In genomic region chr7:48909342-48909671, GRCm38 (mm10) we compare ENCODE assay signal across 11 mouse cellular contexts. TPM values are rescaled to one million over a fixed set of nuclear protein-coding genes. Genes with fewer than 3 reads are reported as not detected.
DNase-seq lines count a peak whose midpoint lies in the region; ATAC-seq and TF ChIP-seq lines count a peak whose summit lies in the region.
"Had no signal": no experiment of that assay in that cellular context is flagged by ENCODE, and none has a peak within 500 bp of the region (broad histone marks: within the 10 kb centered on the region; RNA-seq: fewer than 3 reads in every experiment).

No protein-coding gene starts in this region.

- H3K9me3 ChIP-seq in heart, embryonic 16.5 days (replicated peaks; ENCODE audit: control insufficient read depth, low read length): no peaks in the 10 kb centered on the region
- no peaks in the 10 kb centered on the region for H3K9me3 ChIP-seq in heart, embryonic 11.5 days (replicated peaks; ENCODE audit: control insufficient read depth, low read length)
- H3K9me3 ChIP-seq in lung, postnatal 0 days (ENCODE audit: low read length): no peaks in the 10 kb centered on the region
- H3K9me3 ChIP-seq in megakaryocyte, embryonic 14.5 days: no peaks in the 10 kb centered on the region
- H3K9me3 ChIP-seq in midbrain, embryonic 11.5 days (ENCODE audit: control insufficient read depth, low read length): no peaks in the 10 kb centered on the region

- WGBS in heart, embryonic 16.5 days: 61% methylated on average over 4 of the region's 4 CpGs
- 60% methylated on average over 4 of the region's 4 CpGs for WGBS in heart, embryonic 11.5 days (ENCODE audit: insufficient replicate concordance)
- WGBS in lung, postnatal 0 days: 32% methylated on average over 4 of the region's 4 CpGs
- 66% methylated on average over 4 of the region's 4 CpGs for WGBS in midbrain, embryonic 11.5 days

- no peak for DNase-seq in lung, postnatal 0 days (ENCODE audit: low spot score)
- DNase-seq in lung, postnatal 10 days: no peak
- DNase-seq in gastrocnemius, adult 18-20 months (ENCODE audit: low spot score): no peak
- no peak for DNase-seq in midbrain, embryonic 11.5 days (ENCODE audit: low spot score, missing footprints)
- DNase-seq: gastrocnemius, postnatal 36 days; heart, postnatal 14 days had no signal

- no peak for ATAC-seq in heart, embryonic 16.5 days (replicated peaks; ENCODE audit: extremely low read depth, insufficient read depth, low FRiP score)
- ATAC-seq in heart, embryonic 11.5 days (replicated peaks; ENCODE audit: insufficient number of reproducible peaks, low FRiP score, low TSS enrichment): no peak
- peak; percentile 49; the same call in 1 of the 2 replicates for ATAC-seq in lung, postnatal 0 days
- ATAC-seq in common myeloid progenitor, adult 5-6 weeks (replicated peaks; ENCODE audit: low read depth, poor library complexity, severe bottlenecking): peak; percentile 5; the same call in 1 of the 2 replicates
- no peak for ATAC-seq in midbrain, embryonic 11.5 days (ENCODE audit: low FRiP score)

- no peak overlapping the region for H3K9ac ChIP-seq in heart, embryonic 16.5 days (ENCODE audit: low read length)
- no peak overlapping the region for H3K9ac ChIP-seq in heart, embryonic 11.5 days (ENCODE audit: low read depth, low read length)
- H3K9ac ChIP-seq in lung, postnatal 0 days (replicated peaks; ENCODE audit: low read depth): no peak overlapping the region
- no peak overlapping the region for H3K9ac ChIP-seq in midbrain, embryonic 11.5 days (ENCODE audit: low read length)

- TF ChIP-seq EP300 in lung, postnatal 0 days (IDR thresholded peaks at IDR 0.05): no peak

- no peak for TF ChIP-seq CTCF in lung, postnatal 0 days (IDR thresholded peaks at IDR 0.05)

- H3K27ac ChIP-seq in heart, embryonic 16.5 days (ENCODE audit: low read length): peak overlapping the region; percentile 38; the same call in 1 of the 2 replicates
- no peak overlapping the region for H3K27ac ChIP-seq in heart, embryonic 11.5 days (ENCODE audit: low read depth, low read length)
- H3K27ac ChIP-seq in lung, postnatal 0 days (ENCODE audit: low read length): no peak overlapping the region
- H3K27ac ChIP-seq in midbrain, embryonic 11.5 days (ENCODE audit: low read depth, low read length): no peak overlapping the region

- H3K27me3 ChIP-seq in heart, embryonic 16.5 days (ENCODE audit: control insufficient read depth, insufficient read depth, low read length): no peaks in the 10 kb centered on the region
- no peaks in the 10 kb centered on the region for H3K27me3 ChIP-seq in heart, embryonic 11.5 days (ENCODE audit: control insufficient read depth, insufficient read depth, low read length)
- no peaks in the 10 kb centered on the region for H3K27me3 ChIP-seq in lung, postnatal 0 days (replicated peaks; ENCODE audit: insufficient read depth, low read length)
- H3K27me3 ChIP-seq in megakaryocyte, embryonic 14.5 days (replicated peaks): peaks cover 2% of the 10 kb centered on the region
- no peaks in the 10 kb centered on the region for H3K27me3 ChIP-seq in midbrain, embryonic 11.5 days (ENCODE audit: control insufficient read depth, insufficient read depth, low read length)

- H3K4me3 ChIP-seq in heart, embryonic 16.5 days (ENCODE audit: low read length): no peak overlapping the region
- H3K4me3 ChIP-seq in heart, embryonic 11.5 days (ENCODE audit: low read depth, low read length): no peak overlapping the region
- no peak overlapping the region for H3K4me3 ChIP-seq in lung, postnatal 0 days (ENCODE audit: low read depth, low read length)
- peak overlapping the region; percentile 80 for H3K4me3 ChIP-seq in megakaryocyte, embryonic 14.5 days (replicated peaks)
- H3K4me3 ChIP-seq in midbrain, embryonic 11.5 days (ENCODE audit: low read depth, low read length): no peak overlapping the region
- H3K4me3 ChIP-seq: myocyte had no signal

- no peaks in the 10 kb centered on the region for H3K36me3 ChIP-seq in heart, embryonic 16.5 days (ENCODE audit: control insufficient read depth, insufficient read depth)
- H3K36me3 ChIP-seq in heart, embryonic 11.5 days (ENCODE audit: control insufficient read depth, insufficient read depth, low read length): no peaks in the 10 kb centered on the region
- H3K36me3 ChIP-seq in lung, postnatal 0 days (ENCODE audit: insufficient read depth, low read length): no peaks in the 10 kb centered on the region
- no peaks in the 10 kb centered on the region for H3K36me3 ChIP-seq in megakaryocyte, embryonic 14.5 days (replicated peaks; ENCODE audit: low read length)
- no peaks in the 10 kb centered on the region for H3K36me3 ChIP-seq in midbrain, embryonic 11.5 days (ENCODE audit: control insufficient read depth, insufficient read depth, low read length)

- peaks cover 4% of the 10 kb centered on the region; the same call in 1 of the 2 replicates for H3K4me1 ChIP-seq in heart, embryonic 16.5 days (ENCODE audit: control insufficient read depth, insufficient read depth, low read length)
- peaks cover 5% of the 10 kb centered on the region for H3K4me1 ChIP-seq in heart, embryonic 11.5 days (ENCODE audit: control insufficient read depth, insufficient read depth, low read length)
- 0 out of 2 replicates have a peak, but pooled peaks cover 4% of the 10 kb centered on the region for H3K4me1 ChIP-seq in lung, postnatal 0 days (ENCODE audit: insufficient read depth, low read depth, low read length)
- peaks cover 39% of the 10 kb centered on the region for H3K4me1 ChIP-seq in megakaryocyte, embryonic 14.5 days
- no peaks in the 10 kb centered on the region for H3K4me1 ChIP-seq in midbrain, embryonic 11.5 days (ENCODE audit: control insufficient read depth, insufficient read depth, low read length)

- H3K4me2 ChIP-seq in heart, embryonic 16.5 days (ENCODE audit: low read depth, low read length): no peak overlapping the region
- H3K4me2 ChIP-seq in heart, embryonic 11.5 days: no peak overlapping the region
- 0 out of 2 replicates have a peak overlapping the region, but pooled peaks have one; percentile 6 for H3K4me2 ChIP-seq in lung, postnatal 0 days (replicated peaks; ENCODE audit: low read depth, low read length)
- H3K4me2 ChIP-seq in midbrain, embryonic 11.5 days: no peak overlapping the region

RNA-seq across cellular contexts. Expression of gene Nav2, which starts 0.8 kb away (rescaled TPM):
- 33.9 and 34.2 TPM in 2 replicates for polyA plus RNA-seq in heart, embryonic 16.5 days (2015; fragmentation: Nextera tagmentation; extraction: Ambion mirVana)
- 22.4 and 32.2 TPM in 2 replicates for polyA plus RNA-seq in heart, embryonic 11.5 days (2014; fragmentation: Nextera tagmentation; extraction: Ambion mirVana)
- polyA plus RNA-seq in lung, postnatal 0 days (2015; fragmentation: Nextera tagmentation; extraction: Ambion mirVana): 22.4 and 25.8 TPM in 2 replicates
- 5.9 and 7.8 TPM in 2 replicates for total RNA-seq in common myeloid progenitor, adult 5-6 weeks (2017)
- polyA plus RNA-seq in megakaryocyte, embryonic 14.5 days (2012; ENCODE audit: insufficient read depth, low replicate concordance): 1.2 and 1.3 TPM in 2 replicates
- total RNA-seq in gastrocnemius, adult 18-20 months (2021): 10 to 100 TPM; 35.3 to 35.4 TPM
- polyA plus RNA-seq in midbrain, embryonic 11.5 days (2014; fragmentation: Nextera tagmentation; extraction: Ambion mirVana): 15.9 and 17.4 TPM in 2 replicates

RNA-seq across cellular contexts. Expression of gene E2f8, which starts 27.9 kb away (rescaled TPM):
- 15.9 and 17.7 TPM in 2 replicates for polyA plus RNA-seq in heart, embryonic 16.5 days (2015; fragmentation: Nextera tagmentation; extraction: Ambion mirVana)
- 20.7 and 22.7 TPM in 2 replicates for polyA plus RNA-seq in heart, embryonic 11.5 days (2014; fragmentation: Nextera tagmentation; extraction: Ambion mirVana)
- polyA plus RNA-seq in lung, postnatal 0 days (2015; fragmentation: Nextera tagmentation; extraction: Ambion mirVana): 0.93 and 1.5 TPM in 2 replicates
- 35.6 and 46.1 TPM in 2 replicates for total RNA-seq in common myeloid progenitor, adult 5-6 weeks (2017)
- 23.0 and 25.1 TPM in 2 replicates for polyA plus RNA-seq in megakaryocyte, embryonic 14.5 days (2012; ENCODE audit: insufficient read depth, low replicate concordance)
- total RNA-seq in gastrocnemius, adult 18-20 months (2021): under 1 TPM; 0.71 TPM
- 14.5 and 15.5 TPM in 2 replicates for polyA plus RNA-seq in midbrain, embryonic 11.5 days (2014; fragmentation: Nextera tagmentation; extraction: Ambion mirVana)

Comparison
In these comparisons a context has a peak if more than half of its experiments do, and no peak if none do; other contexts are left out.
1. ATAC-seq: peak in lung, postnatal 0 days (single experiment) and common myeloid progenitor, adult 5-6 weeks (single experiment); none in heart, embryonic 16.5 days (single experiment), heart, embryonic 11.5 days (single experiment) and midbrain, embryonic 11.5 days (single experiment).